Mouse (Mus musculus): ENCODE measurements around the gene Spire2. TPM values are rescaled to one million over a fixed set of nuclear protein-coding genes. Genes with fewer than 3 reads are reported as not detected.
A peak's percentile ranks its signal among the peaks of the same experiment; 100 is the strongest.

Gene Spire2
- polyA plus RNA-seq, 1 experiment: 1.1 TPM

DNA sequence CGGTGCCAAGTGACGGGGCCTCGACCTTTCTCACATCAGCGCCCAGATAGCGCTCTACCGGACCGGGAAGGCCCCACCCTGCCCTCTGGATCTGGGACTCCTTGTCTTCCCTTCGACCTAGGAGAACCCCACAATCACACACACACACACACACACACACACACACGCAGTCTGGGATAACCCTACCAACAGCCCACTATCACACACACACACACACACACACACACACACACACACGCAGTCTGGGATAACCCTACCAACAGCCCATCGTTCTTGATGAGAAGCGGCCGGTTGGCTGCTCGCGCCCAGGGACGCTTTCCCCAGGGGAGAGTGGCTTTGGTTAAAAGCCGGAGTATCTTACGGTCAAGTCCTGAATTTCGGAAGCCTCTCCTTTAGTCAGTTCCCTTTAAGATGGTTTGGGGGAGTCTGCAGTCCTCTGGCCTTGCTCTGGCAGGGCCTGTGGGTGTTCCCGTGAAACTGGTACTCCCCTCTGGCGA is 626 bp downstream of the Spire2 start:
- no peak for DNase-seq (ENCODE audit: low read depth in 1 of 2, low spot score in 2 of 2)
- peaks cover 10% of the 10 kb centered on the region for H3K4me1 ChIP-seq (ENCODE audit: control insufficient read depth, insufficient read depth, insufficient read length)
- TF ChIP-seq POLR2A (IDR thresholded peaks at IDR 0.05; ENCODE audit: low read depth, low read length): no peak
- TF ChIP-seq CTCF (IDR thresholded peaks at IDR 0.05; ENCODE audit: extremely low read depth, insufficient read depth, insufficient read length, insufficient replicate concordance): no peak
- no peaks in the 10 kb centered on the region for H3K36me3 ChIP-seq (ENCODE audit: control insufficient read depth, insufficient read depth, low read length)
- WGBS: 17% methylated on average over 20 of the region's 21 CpGs
- no peak overlapping the region for H3K27ac ChIP-seq (ENCODE audit: insufficient read depth, low read length)
- peak overlapping the region; percentile 52; the same call in 1 of the 2 replicates for H3K4me3 ChIP-seq (ENCODE audit: extremely low read depth, insufficient read depth, insufficient read length)
- peaks cover 8% of the 10 kb centered on the region for H3K27me3 ChIP-seq (ENCODE audit: control insufficient read depth, insufficient read depth, low read length)

DNA sequence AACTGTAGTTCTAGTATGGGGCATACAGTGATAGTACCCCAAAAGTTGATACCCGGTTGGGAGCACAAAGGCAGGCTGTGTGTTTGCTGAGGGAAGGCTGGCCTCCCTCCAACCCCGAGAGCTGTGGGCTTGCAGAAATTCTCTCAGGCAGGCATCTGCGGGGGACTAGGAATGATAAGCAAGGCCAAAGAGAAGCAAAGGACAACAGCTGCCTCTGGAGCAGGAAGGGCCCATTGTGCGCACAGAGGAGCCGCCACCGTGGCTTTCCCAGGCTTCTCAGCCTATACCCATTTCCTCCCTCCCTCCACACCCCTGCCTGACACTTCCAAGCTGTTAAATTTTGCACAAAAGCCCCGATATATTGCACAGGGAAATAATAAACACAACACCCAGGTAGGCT is 1.4 kb downstream of the Spire2 start:
- Histone ChIP-seq H3K27ac (ENCODE audit: insufficient read depth, low read length) (no peak overlapping the region), H3K4me3 (ENCODE audit: extremely low read depth, insufficient read depth, insufficient read length) (no peak overlapping the region)
- 25% methylated on average over 7 of the region's 7 CpGs for WGBS

DNA sequence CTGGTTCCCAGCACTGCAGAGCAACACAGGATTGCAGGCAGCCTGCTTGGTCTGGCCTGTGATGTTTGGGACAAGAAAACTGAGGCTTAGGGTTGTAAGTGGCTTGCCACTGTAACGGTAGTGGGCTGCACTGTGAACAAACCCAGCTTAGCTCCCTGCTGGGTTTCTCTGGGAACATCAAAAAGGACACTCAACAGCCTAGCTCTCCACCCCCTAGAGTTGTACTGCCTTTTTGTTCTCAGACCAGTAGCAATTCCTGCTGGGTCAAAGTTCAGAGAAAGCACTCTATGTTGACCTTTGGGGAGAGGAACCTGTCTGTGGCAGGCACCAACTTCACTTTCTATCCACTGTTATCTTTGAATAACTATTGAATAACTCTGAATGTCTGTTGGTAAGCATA is 2.0 kb downstream of the Spire2 start:
- no peak for DNase-seq (ENCODE audit: low read depth in 1 of 2, low spot score in 2 of 2)
- Histone ChIP-seq H3K36me3 (ENCODE audit: control insufficient read depth, insufficient read depth, low read length) (no peaks in the 10 kb centered on the region), H3K27ac (ENCODE audit: insufficient read depth, low read length) (no peak overlapping the region), H3K4me3 (ENCODE audit: extremely low read depth, insufficient read depth, insufficient read length) (no peak overlapping the region), H3K27me3 (ENCODE audit: control insufficient read depth, insufficient read depth, low read length) (peaks cover 8% of the 10 kb centered on the region), H3K4me1 (ENCODE audit: control insufficient read depth, insufficient read depth, insufficient read length) (peaks cover 10% of the 10 kb centered on the region)
- 43% methylated on average over 1 of the region's 1 CpGs for WGBS
- TF ChIP-seq POLR2A (IDR thresholded peaks at IDR 0.05; ENCODE audit: low read depth, low read length) (no peak), CTCF (IDR thresholded peaks at IDR 0.05; ENCODE audit: extremely low read depth, insufficient read depth, insufficient read length, insufficient replicate concordance) (no peak)

More for the DNA sequence above, 1.4 kb downstream of the Spire2 start:
- DNase-seq (ENCODE audit: low read depth in 1 of 2, low spot score in 2 of 2): no peak
- TF ChIP-seq POLR2A (IDR thresholded peaks at IDR 0.05; ENCODE audit: low read depth, low read length) (no peak), CTCF (IDR thresholded peaks at IDR 0.05; ENCODE audit: extremely low read depth, insufficient read depth, insufficient read length, insufficient replicate concordance) (no peak)
- Histone ChIP-seq H3K36me3 (ENCODE audit: control insufficient read depth, insufficient read depth, low read length) (no peaks in the 10 kb centered on the region), H3K27me3 (ENCODE audit: control insufficient read depth, insufficient read depth, low read length) (peaks cover 8% of the 10 kb centered on the region), H3K4me1 (ENCODE audit: control insufficient read depth, insufficient read depth, insufficient read length) (peaks cover 10% of the 10 kb centered on the region)

DNA sequence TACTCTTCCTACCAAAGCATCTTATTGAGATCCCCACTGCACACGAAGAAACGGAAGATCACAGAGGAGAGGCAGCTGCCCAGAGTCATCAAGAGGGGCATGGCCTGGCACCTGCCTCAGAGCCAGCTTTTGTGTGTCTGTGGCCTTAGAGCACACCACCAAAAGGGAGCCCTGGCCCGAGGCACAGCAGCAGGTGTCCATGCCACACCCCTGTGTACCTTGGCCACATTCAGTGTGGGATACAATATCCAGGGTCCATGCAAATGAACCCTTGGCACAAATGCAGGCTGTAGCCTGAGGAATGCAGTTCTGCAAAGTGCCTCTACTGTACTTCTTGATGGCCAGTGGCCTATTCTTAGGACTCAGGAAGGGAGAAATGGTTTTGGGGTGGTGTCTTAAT is 5.0 kb downstream of the Spire2 start:
- Histone ChIP-seq H3K4me3 (ENCODE audit: extremely low read depth, insufficient read depth, insufficient read length) (no peak overlapping the region), H3K4me1 (ENCODE audit: control insufficient read depth, insufficient read depth, insufficient read length) (peaks cover 10% of the 10 kb centered on the region), H3K27ac (ENCODE audit: insufficient read depth, low read length) (no peak overlapping the region), H3K36me3 (ENCODE audit: control insufficient read depth, insufficient read depth, low read length) (no peaks in the 10 kb centered on the region), H3K27me3 (ENCODE audit: control insufficient read depth, insufficient read depth, low read length) (peaks cover 6% of the 10 kb centered on the region)
- DNase-seq (ENCODE audit: low read depth in 1 of 2, low spot score in 2 of 2): no peak
- TF ChIP-seq CTCF (IDR thresholded peaks at IDR 0.05; ENCODE audit: extremely low read depth, insufficient read depth, insufficient read length, insufficient replicate concordance): no peak
- no peak for TF ChIP-seq POLR2A (IDR thresholded peaks at IDR 0.05; ENCODE audit: low read depth, low read length)
- 82% methylated on average over 3 of the region's 3 CpGs for WGBS

DNA sequence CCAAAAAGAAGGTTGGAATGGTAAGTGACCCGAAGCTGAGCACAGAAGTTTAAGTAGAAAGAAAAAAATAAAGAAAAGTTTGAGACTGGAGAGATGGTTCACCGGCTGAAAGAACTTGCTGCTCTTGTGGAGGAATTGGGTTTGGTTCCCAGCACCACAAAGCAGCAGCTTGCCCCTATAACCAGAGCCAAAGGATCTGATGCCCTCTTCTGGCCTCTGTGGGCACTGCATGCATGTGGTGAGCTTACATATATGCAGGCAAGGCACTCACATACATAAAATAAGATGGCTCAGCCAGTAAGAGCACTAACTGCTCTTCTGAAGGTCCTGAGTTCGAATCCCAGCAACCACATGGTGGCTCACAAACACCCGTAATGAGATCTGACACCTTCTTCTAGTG is 7.6 kb downstream of the Spire2 start:
- 93% methylated on average over 4 of the region's 4 CpGs for WGBS
- no peak for TF ChIP-seq POLR2A (IDR thresholded peaks at IDR 0.05; ENCODE audit: low read depth, low read length)
- TF ChIP-seq CTCF (IDR thresholded peaks at IDR 0.05; ENCODE audit: extremely low read depth, insufficient read depth, insufficient read length, insufficient replicate concordance): no peak
- DNase-seq (ENCODE audit: low read depth in 1 of 2, low spot score in 2 of 2): no peak

DNA sequence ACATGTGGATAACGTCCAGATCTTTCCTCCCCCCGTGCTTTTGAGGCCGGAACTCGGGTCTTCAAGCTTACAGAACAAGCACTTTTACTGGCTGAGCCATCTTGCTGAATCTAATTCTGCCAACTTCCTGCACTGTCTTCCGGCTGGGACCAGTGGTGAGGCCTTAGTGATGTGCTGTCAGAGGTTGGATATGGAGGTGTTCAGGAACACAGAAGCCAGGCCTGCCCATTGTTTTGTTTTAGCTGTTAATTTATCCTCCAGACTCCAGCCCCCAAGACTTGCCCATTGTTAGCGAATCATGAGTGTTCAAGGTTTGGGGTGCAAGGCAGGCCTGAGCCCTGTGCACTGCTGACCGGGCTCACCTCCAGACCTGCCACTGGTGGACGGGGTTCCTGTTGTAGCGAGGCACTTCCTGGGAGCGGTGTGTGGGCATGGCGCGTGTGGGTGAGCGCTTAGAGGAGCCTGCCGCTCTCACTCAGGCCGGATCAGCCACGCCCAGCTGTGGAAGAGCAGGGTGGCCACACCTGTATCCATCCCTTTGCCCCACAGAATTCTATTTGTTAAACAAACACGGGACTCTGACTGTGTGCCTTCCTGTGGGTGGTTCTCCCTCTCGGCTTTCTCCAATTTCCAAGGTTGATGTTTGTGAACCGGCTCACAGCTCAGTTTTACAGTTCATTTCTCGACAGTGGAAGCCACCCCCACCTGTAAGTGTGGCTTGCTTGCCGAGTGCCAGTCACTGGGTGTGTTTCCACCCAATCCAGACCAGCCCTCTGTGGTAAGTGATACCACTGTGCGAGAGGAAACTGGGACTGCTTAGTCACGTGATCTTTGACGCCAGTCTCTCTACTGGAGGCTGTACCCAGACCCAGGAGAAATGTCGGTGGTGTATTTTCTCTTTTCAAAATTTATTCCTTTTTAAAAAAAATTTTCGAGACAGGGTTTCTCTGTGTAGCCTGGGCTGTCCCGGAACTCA is 8.8 kb downstream of the Spire2 start:
- Histone ChIP-seq H3K36me3 (ENCODE audit: control insufficient read depth, insufficient read depth, low read length) (no peaks in the 10 kb centered on the region), H3K27me3 (ENCODE audit: control insufficient read depth, insufficient read depth, low read length) (no peaks in the 10 kb centered on the region), H3K4me1 (ENCODE audit: control insufficient read depth, insufficient read depth, insufficient read length) (peaks cover 3% of the 10 kb centered on the region; the same call in 1 of the 2 replicates), H3K27ac (ENCODE audit: insufficient read depth, low read length) (0 out of 2 replicates have a peak overlapping the region, but pooled peaks have one; percentile 52), H3K4me3 (ENCODE audit: extremely low read depth, insufficient read depth, insufficient read length) (no peak overlapping the region)
- TF ChIP-seq CTCF (IDR thresholded peaks at IDR 0.05; ENCODE audit: extremely low read depth, insufficient read depth, insufficient read length, insufficient replicate concordance) (no peak), POLR2A (IDR thresholded peaks at IDR 0.05; ENCODE audit: low read depth, low read length) (no peak)
- 65% methylated on average over 27 of the region's 27 CpGs for WGBS
- DNase-seq (ENCODE audit: low read depth in 1 of 2, low spot score in 2 of 2): no peak

More for the DNA sequence above, 7.6 kb downstream of the Spire2 start:
- Histone ChIP-seq H3K27ac (ENCODE audit: insufficient read depth, low read length) (no peak overlapping the region), H3K27me3 (ENCODE audit: control insufficient read depth, insufficient read depth, low read length) (no peaks in the 10 kb centered on the region), H3K4me3 (ENCODE audit: extremely low read depth, insufficient read depth, insufficient read length) (no peak overlapping the region), H3K4me1 (ENCODE audit: control insufficient read depth, insufficient read depth, insufficient read length) (peaks cover 3% of the 10 kb centered on the region; the same call in 1 of the 2 replicates), H3K36me3 (ENCODE audit: control insufficient read depth, insufficient read depth, low read length) (no peaks in the 10 kb centered on the region)

Measured in spleen, adult 2 months (tissue).